Mouse (Mus musculus): ENCODE measurements around the gene Smyd3.
A peak's percentile ranks its signal among the peaks of the same experiment; 100 is the strongest.

Smyd3 gene

GRCm38 (mm10) chr1:179152376-179152775 is 365.5 kb downstream of the Smyd3 start:
- DNase-seq = no peak

GRCm38 (mm10) chr1:179151275-179151674 is 366.6 kb downstream of the Smyd3 start:
- no peak for DNase-seq

DNA sequence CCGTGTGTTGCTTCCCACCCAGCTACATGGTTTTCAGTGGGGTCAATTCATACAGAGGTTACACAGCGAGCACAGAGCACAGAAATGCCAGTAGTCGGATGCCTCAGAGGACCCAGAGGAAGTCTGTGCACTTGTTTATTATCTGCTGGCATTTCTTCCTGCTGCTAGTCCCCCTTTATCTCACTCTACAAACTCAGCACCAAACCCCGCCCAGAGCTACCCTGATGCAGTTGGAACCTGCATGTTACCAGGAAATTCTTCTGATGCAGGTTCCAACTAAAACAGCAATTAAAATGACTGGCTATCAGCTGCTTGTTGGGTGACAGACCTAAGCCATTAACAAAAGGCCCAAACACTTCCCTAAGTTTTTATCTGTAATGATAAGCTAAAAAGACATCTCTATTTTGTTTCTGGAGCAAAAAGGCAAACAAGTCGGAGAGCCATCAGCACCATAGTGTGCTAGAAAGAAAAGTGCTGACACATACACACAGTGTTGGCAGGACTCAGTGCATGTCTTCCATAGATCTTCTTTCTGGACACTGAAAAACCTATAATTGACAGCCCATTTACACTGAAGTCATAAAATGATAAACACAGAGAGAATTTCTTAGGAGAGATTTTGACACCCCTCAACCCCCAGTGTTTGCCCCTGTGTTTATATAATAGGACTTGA is 368.2 kb downstream of the Smyd3 start:
- DNase-seq = no peak

GRCm38 (mm10) chr1:179146730-179147167 is 371.1 kb downstream of the Smyd3 start:
- DNase-seq = no peak

DNA sequence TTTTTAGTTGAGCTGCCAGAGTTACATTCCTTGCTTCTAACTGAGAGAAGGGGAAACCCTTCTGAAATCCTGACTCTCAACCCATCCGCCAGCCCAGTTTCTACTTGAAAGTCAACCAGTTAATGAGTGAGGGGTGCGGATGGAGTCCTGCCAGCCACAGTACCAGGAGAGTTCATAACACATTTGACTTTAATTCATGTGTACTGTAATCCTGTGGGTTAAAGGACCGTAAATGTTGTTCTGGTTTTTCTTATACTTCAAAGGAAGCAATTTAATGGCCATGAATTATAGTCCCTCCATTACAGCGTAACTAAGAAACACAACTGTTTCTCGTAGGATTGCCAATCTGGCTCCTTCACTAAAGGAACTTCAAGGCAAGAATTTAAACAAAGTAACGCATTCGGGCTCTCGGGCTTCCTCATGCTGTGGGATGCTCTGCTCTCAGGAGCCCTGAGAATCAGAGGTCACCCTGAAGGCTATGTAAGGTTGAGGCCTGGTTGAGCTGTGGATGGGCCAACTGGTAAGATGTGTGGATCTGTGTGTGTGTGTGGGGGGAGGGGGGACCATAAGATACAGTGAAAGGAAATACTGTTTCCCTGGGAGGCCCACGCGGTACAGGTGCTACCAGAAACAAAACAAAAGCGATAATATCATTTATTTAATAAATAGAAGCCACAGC is 374.5 kb downstream of the Smyd3 start:
- no peak for DNase-seq

DNA sequence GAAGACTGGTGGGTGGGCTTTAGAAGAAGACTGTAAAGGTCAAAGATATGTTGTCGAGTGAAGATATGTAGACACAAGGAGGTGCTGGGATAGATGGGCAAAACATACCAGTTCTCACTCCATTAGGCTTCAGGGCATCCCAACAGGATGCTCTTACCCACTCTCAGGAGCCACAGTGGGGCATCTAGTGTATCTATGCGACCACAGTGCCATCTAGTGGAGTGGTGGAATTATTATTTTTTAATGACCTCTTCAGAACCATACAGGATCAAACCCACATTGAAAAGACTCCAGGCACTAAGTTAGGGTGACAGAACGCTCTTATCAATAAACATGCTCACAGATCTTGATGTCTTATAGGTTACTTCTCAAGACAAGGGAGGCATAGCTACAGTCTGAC is 375.7 kb downstream of the Smyd3 start:
- DNase-seq = peak in 1 of 2 experiments; percentile 66

- no peak for DNase-seq
These were observed 376.7 kb downstream of the Smyd3 start for GRCm38 (mm10) chr1:179141071-179141650.

DNA sequence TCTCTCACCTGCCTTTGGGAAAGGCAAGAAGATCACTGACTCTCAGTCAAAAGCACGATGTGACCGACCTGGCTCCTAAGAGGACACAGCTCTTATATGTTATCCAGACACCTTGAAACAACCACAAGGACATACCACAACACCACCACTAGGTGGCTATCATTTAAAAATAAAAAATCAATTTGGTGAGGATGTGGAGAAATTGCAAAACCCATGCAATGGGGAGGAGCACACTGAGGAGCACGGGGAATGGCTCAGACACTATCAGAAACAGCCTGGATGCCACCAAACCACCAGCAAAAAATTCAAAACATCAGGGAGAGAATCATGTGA is 380.7 kb downstream of the Smyd3 start:
- DNase-seq = no peak

- DNase-seq = peak; percentile 69 to 85
These were observed 381.2 kb downstream of the Smyd3 start for GRCm38 (mm10) chr1:179136461-179137144.

DNA sequence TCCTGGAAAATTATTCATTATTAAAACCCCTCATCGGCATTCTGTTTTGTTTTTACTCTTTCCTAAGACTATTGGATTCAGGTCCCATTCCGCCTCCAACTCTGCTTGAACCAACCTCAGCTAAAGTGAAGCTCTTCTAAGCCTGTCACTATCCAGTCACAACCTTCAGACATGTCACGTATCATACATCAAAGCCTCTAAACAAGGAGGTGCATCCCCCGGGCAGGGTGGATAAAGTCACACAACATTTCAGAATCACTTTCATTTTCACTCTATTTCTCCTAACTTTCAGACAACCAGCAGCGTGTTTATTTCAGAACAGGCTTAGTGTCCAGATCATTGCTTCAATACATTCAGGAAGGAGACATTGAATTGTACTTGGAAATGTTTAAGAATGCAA is 387.8 kb downstream of the Smyd3 start:
- no peak for DNase-seq

DNA sequence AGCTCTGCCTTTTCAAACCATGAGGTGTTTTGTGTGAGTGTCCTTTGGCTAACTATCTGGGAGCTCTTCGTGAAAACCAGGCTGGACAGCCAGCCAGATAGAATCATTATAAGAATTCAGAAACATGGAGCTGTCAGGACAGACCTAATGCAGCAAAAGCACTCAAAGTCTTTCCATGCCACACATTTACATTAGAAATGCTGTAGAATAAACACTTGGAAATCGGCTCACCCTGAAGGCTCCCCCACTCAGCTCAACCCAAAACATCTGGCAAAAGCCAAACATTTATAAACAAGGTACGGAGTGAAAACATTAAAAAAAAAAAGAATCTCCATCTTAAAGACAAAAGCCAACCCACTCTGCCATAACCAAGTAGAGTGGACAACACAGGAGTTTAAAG is 391.6 kb downstream of the Smyd3 start:
- no peak for DNase-seq

- peak in 1 of 2 experiments; percentile 31 for DNase-seq
These were observed 395.2 kb downstream of the Smyd3 start for GRCm38 (mm10) chr1:179122476-179123229.

DNA sequence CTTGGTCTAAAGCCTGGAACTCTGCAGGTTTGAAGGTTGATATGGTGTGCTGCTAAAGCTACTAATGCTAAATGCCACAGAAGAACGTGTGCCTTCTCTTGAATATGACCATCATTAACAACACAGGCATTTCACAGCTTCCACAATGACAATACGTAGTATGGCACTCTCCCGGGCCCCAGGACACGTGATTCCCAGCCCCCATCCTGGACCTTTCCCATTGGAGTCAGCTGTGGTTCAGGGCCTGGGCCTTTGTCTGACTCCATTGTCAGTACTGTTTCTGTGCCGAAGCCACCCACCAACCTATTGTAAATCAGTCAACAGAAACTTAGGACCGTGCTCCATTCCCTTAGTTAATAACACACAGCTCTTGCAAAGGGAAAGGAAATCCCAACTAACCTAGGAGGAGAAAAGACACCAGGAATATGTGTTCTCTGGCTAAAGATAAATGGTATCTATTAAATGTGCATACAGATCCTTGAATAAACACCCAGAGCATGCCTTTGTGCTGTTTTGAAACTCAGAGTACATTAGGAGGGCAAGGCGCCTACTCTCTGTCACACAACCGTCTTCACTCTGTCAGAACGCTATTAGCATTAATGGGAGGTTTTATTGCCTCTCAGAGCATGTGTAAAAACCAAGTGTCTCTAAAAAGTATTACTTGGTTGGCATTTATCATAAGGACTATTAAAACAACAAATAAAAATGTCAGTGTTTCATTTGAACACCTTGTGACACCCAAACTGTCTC is 397.4 kb downstream of the Smyd3 start:
- DNase-seq = no peak

DNA sequence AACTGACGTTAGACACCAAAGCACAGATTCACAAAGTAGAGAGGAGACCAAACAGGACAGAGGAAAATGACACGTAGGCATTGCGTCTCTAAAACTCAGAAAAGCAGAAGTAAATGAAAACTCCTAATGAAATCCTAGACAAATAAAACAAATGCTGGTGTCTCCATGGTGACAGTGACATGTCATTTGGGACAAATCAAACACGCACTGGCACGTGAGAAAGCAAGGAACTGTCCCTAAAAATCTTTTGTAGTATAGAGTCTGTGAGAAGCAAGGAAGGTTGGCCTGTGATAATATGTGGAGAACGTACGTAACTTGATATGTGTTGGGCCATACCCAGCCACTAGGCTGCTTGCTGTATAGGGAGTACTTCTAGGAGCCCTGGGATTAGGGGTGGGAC is 399.2 kb downstream of the Smyd3 start:
- DNase-seq = no peak

- no peak for DNase-seq
These were observed 400.8 kb downstream of the Smyd3 start for GRCm38 (mm10) chr1:179116729-179117663.

DNA sequence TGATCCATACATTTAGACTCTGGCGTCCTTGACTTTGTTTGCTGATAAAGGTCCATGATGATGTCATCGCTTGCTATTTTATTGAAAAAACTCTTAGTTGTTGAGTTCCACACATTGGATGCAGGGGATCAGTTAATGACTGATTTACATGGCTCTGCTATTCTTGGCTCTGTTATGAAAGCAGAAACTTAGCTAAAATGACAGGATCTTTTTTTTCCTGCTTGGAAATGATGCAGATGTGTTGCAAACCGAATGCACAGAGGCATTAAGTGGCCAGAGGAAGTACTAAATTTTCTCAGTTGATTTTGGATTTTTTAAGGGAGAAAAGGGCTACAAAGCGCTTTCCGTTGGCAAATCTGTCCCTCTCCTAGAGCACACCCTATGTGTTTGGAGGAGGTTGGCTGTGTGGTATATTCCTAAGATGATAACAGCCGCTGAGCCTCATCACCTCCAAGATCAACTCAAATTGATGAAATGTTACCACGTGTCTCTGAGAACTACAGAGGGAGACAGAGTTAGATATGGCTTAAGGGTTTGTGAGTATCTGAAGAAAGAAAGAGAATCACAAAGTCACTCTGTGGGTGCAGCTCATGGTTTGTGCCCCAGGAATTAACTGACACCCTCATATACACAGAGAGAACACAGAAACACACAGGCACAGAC is 402.9 kb downstream of the Smyd3 start:
- no peak for DNase-seq

GRCm38 (mm10) chr1:179114385-179114784 is 403.5 kb downstream of the Smyd3 start:
- no peak for DNase-seq

- DNase-seq = no peak
These were observed 409.1 kb downstream of the Smyd3 start for GRCm38 (mm10) chr1:179108759-179109158.

DNA sequence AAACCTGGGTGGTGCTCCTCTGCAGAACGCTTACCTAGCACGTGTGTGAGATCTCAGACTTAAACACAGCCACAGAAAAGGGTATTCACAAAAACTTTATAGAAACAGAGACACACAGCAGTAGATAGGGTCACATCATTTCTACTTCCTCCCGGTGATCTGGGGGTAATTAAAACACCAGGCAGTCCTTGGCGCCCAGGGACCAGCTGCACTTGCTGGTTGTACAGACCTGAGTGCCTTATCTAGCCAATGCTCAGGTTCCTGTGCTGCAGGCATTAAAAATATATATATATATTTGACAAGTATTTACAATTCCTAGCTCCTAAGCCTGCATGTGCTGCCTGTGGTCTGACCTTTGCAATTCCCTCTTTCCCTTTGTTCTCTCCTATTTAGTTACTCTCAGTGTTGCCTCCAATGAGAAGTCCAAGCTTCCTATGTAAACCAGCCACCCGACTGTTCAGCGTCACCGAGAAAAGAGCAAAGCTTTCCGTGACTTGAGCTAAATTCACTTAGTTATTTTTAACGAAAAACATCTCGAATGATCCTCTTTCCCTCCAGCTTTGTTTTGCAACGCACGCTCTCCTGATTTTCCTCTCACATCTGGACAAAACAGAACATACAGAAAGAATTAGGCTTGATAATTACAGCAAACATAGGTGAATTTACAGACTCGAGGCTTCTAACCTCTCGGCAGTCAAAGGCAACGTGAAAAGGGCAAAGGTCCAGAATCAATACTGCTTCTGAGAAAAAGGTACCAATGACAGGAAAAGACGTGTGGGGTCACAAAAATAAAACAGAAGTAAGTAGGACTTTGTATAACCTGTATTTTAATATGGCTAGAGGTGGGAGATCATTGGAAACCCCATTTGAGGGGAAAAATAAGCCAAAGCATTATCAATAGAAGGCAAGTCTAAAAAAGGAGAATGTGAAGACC is 409.8 kb downstream of the Smyd3 start:
- DNase-seq = no peak

Data from lung, postnatal 4 days (tissue).